Mouse (Mus musculus): Measurements from ENCODE around the gene Lactb. TPM values are rescaled to one million over a fixed set of nuclear protein-coding genes. Genes with fewer than 3 reads are reported as not detected.
A peak's percentile ranks its signal among the peaks of the same experiment; 100 is the strongest.

The Lactb gene
- polyA plus RNA-seq, 1 experiment = 26.8 TPM

DNA sequence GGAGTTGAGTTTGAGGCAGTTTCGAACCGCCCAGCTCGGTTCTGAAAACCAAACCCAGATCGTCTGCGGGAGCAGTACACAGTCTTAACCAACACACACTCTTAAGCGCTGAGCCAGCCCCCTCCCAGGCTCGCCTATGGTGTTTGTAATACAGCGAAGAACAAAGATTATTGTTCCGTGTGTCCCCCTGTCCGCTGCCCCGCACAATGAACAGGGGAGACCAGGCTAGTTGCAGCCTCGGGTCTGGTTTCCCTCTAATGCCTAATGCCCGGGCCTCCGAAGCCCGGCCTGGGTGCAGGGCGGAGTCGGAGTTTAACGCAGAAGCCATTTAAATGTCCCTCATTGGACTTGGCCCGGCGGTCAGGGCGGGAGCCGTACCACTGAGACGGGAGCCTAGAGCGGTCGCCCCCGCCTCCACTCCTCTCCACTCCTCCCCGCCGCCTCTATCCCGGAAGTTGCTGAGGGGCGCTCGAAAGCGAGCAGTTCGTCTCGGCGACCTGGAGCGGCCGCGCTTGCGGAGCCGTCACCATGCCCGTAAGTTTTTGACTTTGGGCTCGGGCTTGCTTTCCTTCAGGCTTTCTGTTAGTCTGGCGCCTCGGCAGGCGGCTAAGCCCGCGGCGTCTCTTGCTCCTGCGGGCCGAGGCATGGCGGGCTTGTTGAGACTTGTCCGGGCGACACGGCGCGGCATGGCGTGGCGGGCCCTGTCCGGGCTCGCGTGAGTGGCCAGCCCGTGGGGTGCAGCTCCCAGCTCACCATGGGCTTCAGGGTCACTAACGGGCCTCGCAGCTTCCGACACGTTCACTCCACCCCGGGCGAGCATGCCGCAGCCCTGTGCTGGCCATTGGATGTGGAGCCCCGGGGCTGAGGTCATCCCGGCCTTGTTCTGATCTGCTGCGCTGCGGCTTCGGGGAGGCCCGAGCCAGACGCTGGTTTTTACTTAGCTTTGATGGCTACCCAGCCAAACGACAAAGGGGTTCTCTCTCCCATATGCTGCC, 29.3 kb downstream of the Lactb start, which contains the start of gene Rps27l:
TSS of gene Rps27l (plus strand) at position 440 of the 995 bp plus-strand sequence.
- peak within 1 kb of the TSS; percentile 83 for H3K4me3 ChIP-seq (ENCODE audit: low read depth, low read length)
- H3K4me1 ChIP-seq (ENCODE audit: control insufficient read depth, insufficient read depth, insufficient read length, low read length) = peaks cover 10% of the 10 kb centered on the region; the same call in 1 of the 2 replicates
- peaks cover 10% of the 10 kb centered on the region for H3K36me3 ChIP-seq (ENCODE audit: control insufficient read depth, insufficient read depth, low read length)
- under 1% methylated on average over 74 of the region's 77 CpGs for WGBS
- TF ChIP-seq CTCF (IDR thresholded peaks at IDR 0.05; ENCODE audit: extremely low read depth, insufficient read length, insufficient replicate concordance, low read depth, low read length) (0 out of 2 replicates have a peak, but pooled peaks have one; percentile 2), POLR2A (IDR thresholded peaks at IDR 0.05; ENCODE audit: low read depth, low read length) (peak; percentile 88)
- H3K27me3 ChIP-seq (ENCODE audit: control insufficient read depth, insufficient read depth, low read length) = no peaks in the 10 kb centered on the region
- H3K27ac ChIP-seq (ENCODE audit: insufficient read depth, low read depth, low read length) = peak within 1 kb of the TSS; percentile 87

GRCm38 (mm10) chr9:66945161-66945560, 30.1 kb downstream of the Lactb start:
- peak overlapping the region; percentile 83 for H3K4me3 ChIP-seq (ENCODE audit: low read depth, low read length)
- TF ChIP-seq POLR2A (IDR thresholded peaks at IDR 0.05; ENCODE audit: low read depth, low read length) = no peak
- TF ChIP-seq CTCF (IDR thresholded peaks at IDR 0.05; ENCODE audit: extremely low read depth, insufficient read length, insufficient replicate concordance, low read depth, low read length) = no peak
- no peaks in the 10 kb centered on the region for H3K27me3 ChIP-seq (ENCODE audit: control insufficient read depth, insufficient read depth, low read length)
- 30% methylated on average over 4 of the region's 4 CpGs for whole genome bisulfite sequencing
- H3K27ac ChIP-seq (ENCODE audit: insufficient read depth, low read depth, low read length) = peak overlapping the region; percentile 87
- peaks cover 10% of the 10 kb centered on the region; the same call in 1 of the 2 replicates for H3K4me1 ChIP-seq (ENCODE audit: control insufficient read depth, insufficient read depth, insufficient read length, low read length)
- H3K36me3 ChIP-seq (ENCODE audit: control insufficient read depth, insufficient read depth, low read length) = peaks cover 10% of the 10 kb centered on the region

DNA sequence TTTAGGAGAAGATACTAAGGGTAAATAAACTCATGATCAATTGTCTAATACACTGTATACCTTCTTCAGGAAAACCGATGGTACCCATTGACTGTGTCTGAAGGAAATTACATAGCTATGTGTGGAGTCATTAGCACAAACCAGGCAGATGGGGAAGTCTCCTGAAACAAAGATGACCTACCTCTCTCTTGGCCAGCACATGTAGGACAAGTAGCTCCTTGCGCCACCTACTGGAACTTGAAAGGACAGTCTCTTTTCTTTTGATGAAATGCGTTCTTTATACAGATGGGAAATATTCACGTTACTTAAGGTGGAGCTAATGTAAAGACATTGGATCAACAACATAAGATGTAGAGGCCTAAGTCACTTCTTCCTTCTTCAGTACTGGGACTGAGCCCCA, 36.4 kb downstream of the Lactb start:
- WGBS = 3% methylated on average over 4 of the region's 4 CpGs
- H3K36me3 ChIP-seq (ENCODE audit: control insufficient read depth, insufficient read depth, low read length) = no peaks in the 10 kb centered on the region
- no peak overlapping the region for H3K27ac ChIP-seq (ENCODE audit: insufficient read depth, low read depth, low read length)

GRCm38 (mm10) chr9:66937507-66937906, 37.8 kb downstream of the Lactb start:
- Histone ChIP-seq H3K36me3 (ENCODE audit: control insufficient read depth, insufficient read depth, low read length) (no peaks in the 10 kb centered on the region), H3K4me1 (ENCODE audit: control insufficient read depth, insufficient read depth, insufficient read length, low read length) (peaks cover 6% of the 10 kb centered on the region; the same call in 1 of the 2 replicates), H3K4me3 (ENCODE audit: low read depth, low read length) (no peak overlapping the region), H3K27me3 (ENCODE audit: control insufficient read depth, insufficient read depth, low read length) (no peaks in the 10 kb centered on the region), H3K27ac (ENCODE audit: insufficient read depth, low read depth, low read length) (no peak overlapping the region)
- WGBS = 50% methylated on average over 8 of the region's 8 CpGs
- no peak for TF ChIP-seq POLR2A (IDR thresholded peaks at IDR 0.05; ENCODE audit: low read depth, low read length)

More for the DNA sequence above, 36.4 kb downstream of the Lactb start:
- Histone ChIP-seq H3K4me3 (ENCODE audit: low read depth, low read length) (no peak overlapping the region), H3K27me3 (ENCODE audit: control insufficient read depth, insufficient read depth, low read length) (no peaks in the 10 kb centered on the region), H3K4me1 (ENCODE audit: control insufficient read depth, insufficient read depth, insufficient read length, low read length) (peaks cover 10% of the 10 kb centered on the region; the same call in 1 of the 2 replicates)
- TF ChIP-seq POLR2A (IDR thresholded peaks at IDR 0.05; ENCODE audit: low read depth, low read length) = no peak
- TF ChIP-seq CTCF (IDR thresholded peaks at IDR 0.05; ENCODE audit: extremely low read depth, insufficient read length, insufficient replicate concordance, low read depth, low read length) = 0 out of 2 replicates have a peak, but pooled peaks have one; percentile 10

- WGBS = 80% methylated on average over 19 of the region's 19 CpGs
- no peaks in the 10 kb centered on the region for H3K36me3 ChIP-seq (ENCODE audit: control insufficient read depth, insufficient read depth, low read length)
- no peak overlapping the region for H3K4me3 ChIP-seq (ENCODE audit: low read depth, low read length)
- H3K4me1 ChIP-seq (ENCODE audit: control insufficient read depth, insufficient read depth, insufficient read length, low read length) = no peaks in the 10 kb centered on the region
- H3K27ac ChIP-seq (ENCODE audit: insufficient read depth, low read depth, low read length) = no peak overlapping the region
- TF ChIP-seq POLR2A (IDR thresholded peaks at IDR 0.05; ENCODE audit: low read depth, low read length) (no peak), CTCF (IDR thresholded peaks at IDR 0.05; ENCODE audit: extremely low read depth, insufficient read length, insufficient replicate concordance, low read depth, low read length) (no peak)
- H3K27me3 ChIP-seq (ENCODE audit: control insufficient read depth, insufficient read depth, low read length) = no peaks in the 10 kb centered on the region
Observed at GRCm38 (mm10) chr9:66933869-66934808, 41.1 kb downstream of the Lactb start.

DNA sequence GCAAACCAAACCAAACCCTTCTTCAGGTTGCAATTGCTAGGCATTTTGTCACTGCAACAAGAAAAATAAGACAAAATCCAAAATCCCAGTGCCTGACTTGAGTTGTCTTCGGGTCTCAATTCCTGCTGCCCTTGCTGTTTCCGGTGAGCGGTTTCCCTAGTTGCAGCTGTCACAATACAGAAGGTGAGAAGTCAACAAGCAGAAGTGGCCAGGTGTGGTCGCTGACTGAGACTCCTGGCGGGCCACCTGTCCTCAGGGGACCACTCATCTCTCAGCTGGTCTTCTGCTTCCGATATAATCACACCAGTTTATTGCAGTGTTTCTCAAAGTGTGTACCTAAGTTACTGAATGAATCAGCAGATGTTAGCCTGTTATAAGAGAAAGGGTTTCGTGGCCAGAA, 44.9 kb downstream of the Lactb start:
- no peaks in the 10 kb centered on the region for H3K4me1 ChIP-seq (ENCODE audit: control insufficient read depth, insufficient read depth, insufficient read length, low read length)
- no peaks in the 10 kb centered on the region for H3K27me3 ChIP-seq (ENCODE audit: control insufficient read depth, insufficient read depth, low read length)
- WGBS = 60% methylated on average over 7 of the region's 7 CpGs
- TF ChIP-seq POLR2A (IDR thresholded peaks at IDR 0.05; ENCODE audit: low read depth, low read length) = no peak
- no peak for TF ChIP-seq CTCF (IDR thresholded peaks at IDR 0.05; ENCODE audit: extremely low read depth, insufficient read length, insufficient replicate concordance, low read depth, low read length)
- no peak overlapping the region for H3K4me3 ChIP-seq (ENCODE audit: low read depth, low read length)
- H3K27ac ChIP-seq (ENCODE audit: insufficient read depth, low read depth, low read length) = no peak overlapping the region
- no peaks in the 10 kb centered on the region for H3K36me3 ChIP-seq (ENCODE audit: control insufficient read depth, insufficient read depth, low read length)

Measured in small intestine, adult 2 months (tissue).